Mouse (Mus musculus) MN1 (cell line): ENCODE data around the gene Rnf24.
A peak's percentile ranks its signal among the peaks of the same experiment; 100 is the strongest.
"Not testable (repeated sequence)": the region's sequence is repeated elsewhere in the genome, so short reads cannot be mapped to it uniquely, and the experiment has no call there.

Experiments used
- DNase-seq: peaks from one replicate; pipeline ENCODE4 v3.0.0-alpha.2; 2016; ENCODE audit warnings: low spot score

Rnf24 gene

DNA sequence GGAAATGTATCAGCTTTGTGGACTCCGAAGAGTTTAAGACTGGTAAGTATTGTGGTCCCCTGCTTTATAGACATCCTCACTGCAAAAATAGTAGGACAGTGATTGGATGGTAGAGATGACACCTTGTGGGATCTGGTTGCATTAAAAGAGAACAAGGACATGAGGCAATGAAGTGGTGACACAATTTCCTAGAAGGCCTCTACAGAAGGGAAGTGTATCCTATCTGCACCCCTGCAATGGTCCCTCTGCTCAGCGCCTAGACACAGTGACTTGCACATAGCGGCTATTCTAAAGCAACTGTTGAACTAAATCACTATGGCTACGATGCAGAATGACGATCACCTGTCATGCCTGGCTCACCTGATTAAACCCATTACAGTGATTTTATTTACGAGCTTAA, 15.1 kb downstream of the Rnf24 start:
- DNase-seq = no peak

GRCm38 (mm10) chr2:131330548-131330947, 22.1 kb downstream of the Rnf24 start:
- DNase-seq = no peak

- no peak for DNase-seq
Measured at GRCm38 (mm10) chr2:131328981-131329380, 23.7 kb downstream of the Rnf24 start.

DNA sequence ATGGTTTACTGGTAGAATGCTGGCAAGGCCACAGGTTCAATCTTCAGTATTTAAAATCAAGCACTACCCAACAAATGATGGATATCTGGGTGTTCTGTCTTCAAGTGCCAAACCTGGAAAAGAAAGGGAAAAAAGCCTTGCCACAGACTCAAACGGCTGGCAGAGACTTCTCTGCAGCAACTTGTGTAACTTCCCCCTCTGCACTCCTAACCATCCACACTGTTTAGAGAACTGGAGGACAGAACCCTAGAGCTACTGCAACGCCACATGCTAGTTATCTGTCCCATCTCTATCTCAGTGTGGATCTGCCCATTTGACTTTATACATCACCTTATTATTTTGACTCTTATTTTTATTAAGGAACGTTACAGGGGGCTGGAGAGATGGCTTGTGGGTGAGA, 26.6 kb downstream of the Rnf24 start:
- DNase-seq = no peak

- DNase-seq = no peak
Measured at GRCm38 (mm10) chr2:131323675-131324074, 29.0 kb downstream of the Rnf24 start.

DNA sequence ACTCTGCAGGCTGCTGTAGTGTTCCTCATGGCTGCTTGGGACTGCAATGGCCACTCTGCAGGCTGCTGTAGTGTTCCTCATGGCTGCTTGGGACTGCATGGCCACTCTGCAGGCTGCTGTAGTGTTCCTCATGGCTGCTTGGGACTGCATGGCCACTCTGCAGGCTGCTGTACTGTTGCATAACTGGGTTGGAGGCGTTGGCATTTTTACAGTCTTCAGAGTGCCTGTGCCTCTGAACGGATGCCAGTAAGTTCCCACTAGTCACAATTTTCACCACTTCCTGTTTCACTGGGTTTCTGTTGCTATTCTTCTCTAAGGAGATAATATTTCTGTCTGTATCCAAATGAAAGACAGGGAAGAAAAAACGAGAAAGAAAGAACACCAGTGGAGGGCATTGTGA, 31.5 kb downstream of the Rnf24 start:
- not testable (repeated sequence) for DNase-seq

DNA sequence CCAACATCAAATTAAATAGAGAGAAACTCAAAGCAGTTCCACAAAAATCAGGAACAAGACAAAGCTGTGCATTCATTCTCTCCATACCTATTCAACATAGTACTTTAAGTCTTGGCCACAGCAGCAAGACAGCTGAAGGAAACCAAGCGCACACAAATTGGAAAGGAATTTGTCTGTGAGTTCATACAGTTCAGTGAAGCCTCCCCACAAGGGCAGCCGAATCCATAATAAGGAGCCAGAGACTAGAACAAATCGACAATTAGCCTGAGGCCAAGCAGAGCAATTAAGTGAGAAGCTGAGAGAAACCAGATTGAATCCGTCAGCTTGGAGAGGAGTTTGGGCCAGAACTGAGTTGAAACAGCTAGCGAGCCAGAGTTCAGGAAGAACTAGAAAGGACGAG, 33.3 kb downstream of the Rnf24 start:
- no peak for DNase-seq

DNA sequence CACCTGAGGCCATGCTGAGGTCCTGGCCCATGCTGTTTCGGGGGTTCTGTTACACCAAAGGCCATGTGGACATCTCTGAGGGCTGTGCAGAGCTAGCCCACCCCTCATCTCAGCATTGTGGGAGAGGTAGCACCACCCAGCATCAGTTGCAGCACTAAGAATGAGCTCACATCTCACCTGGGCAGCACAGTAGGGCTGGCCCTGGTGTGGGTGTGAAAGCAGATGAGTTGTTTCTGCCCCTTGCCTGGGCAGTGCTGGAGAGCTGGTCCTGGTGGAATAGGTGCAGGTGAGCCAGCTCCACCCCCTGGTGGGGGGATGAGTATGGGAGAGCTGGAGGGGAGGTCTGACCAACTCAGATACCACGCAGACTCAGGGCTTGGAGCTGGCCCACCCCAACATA, 36.5 kb downstream of the Rnf24 start:
- no peak for DNase-seq

DNA sequence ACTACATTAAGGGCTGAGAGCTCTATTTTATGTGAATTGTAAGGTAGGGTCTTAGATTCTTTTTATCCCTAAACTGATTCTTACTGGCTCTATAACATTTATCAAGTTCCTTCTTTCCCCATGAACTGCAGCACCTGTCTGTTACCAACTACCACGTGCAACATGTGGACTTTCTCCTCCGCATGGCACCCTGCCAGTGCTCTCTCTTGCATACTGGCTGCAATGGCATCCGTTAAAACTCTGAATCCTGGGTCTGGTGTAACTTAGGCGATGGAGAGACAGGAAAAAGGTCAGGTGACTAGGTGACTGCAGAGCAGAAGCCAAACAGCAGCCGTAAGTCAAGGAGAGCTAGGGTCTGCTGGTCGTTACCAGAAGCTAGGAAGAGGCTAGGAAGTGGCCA, 43.4 kb downstream of the Rnf24 start:
- DNase-seq = no peak

DNA sequence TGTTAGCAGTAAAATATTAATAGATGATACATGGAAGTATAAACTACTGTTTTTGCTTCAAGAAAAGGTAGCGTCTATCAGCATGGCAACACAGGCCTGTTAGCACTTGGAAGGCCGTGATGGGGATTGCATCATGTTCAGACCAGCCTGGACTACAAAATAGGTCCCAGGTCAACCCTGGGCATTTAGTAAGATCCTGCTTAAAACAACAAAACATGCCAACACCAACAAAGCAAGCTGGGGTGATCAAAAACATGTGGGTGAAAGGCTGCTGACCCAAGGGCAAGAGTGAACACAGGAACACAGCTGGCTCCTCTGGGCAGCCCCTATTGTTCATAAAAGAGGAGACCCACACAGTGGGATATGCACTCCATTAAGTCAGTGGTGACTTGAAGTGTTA, 44.9 kb downstream of the Rnf24 start:
- DNase-seq = no peak

GRCm38 (mm10) chr2:131307391-131307790, 45.3 kb downstream of the Rnf24 start:
- DNase-seq = no peak

GRCm38 (mm10) chr2:131305226-131305625, 47.5 kb downstream of the Rnf24 start:
- DNase-seq = peak; percentile 57

DNA sequence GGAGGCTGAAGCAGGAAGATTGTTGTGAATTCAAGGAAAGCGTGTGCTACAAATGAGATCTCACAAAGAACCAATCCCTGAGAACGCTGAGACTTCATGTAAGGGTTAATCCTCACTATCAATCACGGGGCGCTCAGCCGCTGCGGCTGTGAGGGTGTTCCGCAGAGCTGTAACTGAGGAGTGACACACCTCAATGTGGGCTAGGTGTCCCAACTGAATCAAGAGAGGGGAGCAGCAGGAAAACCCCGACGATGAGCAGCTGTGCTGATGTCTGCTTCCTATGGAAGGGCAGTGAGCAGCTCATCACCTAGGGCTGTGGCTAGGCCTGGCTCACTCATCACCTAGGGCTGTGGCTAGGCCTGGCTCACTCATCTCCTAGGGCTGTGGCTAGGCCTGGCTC, 48.2 kb downstream of the Rnf24 start:
- DNase-seq = no peak

DNA sequence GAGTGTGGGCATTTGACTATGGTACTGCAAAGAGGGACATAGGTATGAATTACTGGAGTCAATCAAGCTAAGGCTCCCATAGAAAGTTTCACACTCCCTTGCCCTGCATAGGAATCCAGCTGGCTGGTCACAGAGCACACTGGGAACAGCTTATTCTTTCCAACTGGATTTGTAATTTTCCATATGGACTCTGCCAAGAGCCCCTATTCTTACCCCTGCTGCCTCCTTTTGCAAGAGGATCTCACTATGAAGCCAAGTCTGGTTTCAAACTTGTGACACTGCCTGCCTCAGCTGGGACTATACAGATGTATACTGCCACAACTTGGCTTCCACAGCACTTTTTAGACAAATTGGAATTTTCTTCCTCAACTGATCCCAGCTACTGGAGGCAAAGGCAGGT, 51.1 kb downstream of the Rnf24 start:
- no peak for DNase-seq

DNA sequence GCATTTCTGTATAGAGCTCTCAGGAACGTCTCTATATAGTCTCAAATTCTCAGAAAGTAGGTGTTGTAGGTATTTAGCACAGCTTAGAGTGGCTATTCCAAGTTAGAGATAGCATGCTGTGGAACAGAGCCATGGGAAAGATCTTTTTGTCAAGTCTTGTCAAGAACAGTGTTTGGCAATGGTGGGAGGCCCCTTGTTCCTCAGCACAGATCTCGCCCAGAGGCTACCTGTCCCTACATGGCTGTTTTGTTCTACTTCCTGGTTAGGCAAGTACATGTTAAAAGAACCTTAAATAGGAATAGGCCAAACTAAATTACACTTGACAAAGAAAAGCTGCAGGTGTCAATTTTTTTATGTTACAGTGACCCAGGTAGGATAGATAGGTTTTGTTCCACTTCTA, 52.2 kb downstream of the Rnf24 start:
- DNase-seq = no peak

DNA sequence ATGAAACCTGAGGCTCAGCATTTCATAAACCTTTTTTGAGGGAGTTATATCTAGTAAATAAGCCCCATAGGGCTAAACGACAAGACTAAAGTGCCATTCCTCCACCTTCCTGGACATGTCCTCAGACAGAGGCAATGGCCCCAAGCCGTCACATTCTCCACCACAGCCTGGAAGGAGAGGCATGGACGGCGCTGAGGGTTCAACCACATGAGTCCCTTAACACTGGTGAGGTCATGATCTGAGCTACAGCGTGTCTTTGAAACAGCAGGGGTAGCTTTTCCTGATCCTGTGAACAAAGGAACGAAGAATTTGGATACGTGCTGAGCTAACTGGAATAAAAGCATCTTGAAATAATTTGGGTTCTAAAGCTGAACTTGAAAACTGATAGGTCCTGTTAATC, 54.0 kb downstream of the Rnf24 start:
- DNase-seq = not testable (repeated sequence)

- DNase-seq = no peak
Measured at GRCm38 (mm10) chr2:131296746-131297261, 55.9 kb downstream of the Rnf24 start.

- DNase-seq = peak; percentile 12
Measured at GRCm38 (mm10) chr2:131290669-131291068, 62.0 kb downstream of the Rnf24 start.

DNA sequence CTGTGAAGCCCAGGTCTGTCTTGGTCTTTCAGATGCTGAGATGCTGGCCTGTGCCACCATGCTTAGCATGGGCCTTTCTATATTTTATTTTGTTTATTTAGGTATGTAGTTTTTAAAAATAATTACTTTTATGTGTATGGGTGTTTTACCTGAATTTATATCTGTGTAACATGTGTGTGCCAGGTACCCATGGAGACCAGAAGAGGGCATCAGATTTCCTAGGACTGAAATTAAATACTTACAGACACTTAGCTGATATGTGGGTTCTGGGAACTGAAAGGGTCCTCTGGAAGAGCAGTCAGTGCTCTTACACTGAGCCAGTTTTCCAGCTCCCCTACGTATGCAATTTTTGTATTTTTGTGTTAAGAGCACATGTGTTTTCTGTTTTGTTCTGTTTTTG, 66.4 kb downstream of the Rnf24 start:
- no peak for DNase-seq

DNA sequence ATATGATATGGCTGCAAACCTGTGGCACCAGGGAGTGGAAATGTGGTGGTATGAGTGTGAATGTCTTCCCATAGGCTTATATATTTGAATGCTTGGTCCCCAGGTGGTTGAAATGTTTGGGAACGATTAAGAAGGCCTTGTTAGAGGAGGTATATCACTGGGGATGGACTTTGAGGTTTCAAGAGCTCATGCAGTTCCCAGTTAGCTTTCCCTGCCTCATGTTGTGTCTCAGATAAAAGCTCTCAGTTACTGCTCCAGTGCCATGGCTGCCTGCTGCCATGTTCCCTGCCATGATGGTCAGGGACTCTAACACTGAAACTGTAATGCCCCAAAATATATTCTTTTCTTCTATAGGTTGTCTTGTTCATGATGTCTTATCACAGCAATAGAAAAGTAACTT, 71.1 kb downstream of the Rnf24 start:
- DNase-seq = no peak

DNA sequence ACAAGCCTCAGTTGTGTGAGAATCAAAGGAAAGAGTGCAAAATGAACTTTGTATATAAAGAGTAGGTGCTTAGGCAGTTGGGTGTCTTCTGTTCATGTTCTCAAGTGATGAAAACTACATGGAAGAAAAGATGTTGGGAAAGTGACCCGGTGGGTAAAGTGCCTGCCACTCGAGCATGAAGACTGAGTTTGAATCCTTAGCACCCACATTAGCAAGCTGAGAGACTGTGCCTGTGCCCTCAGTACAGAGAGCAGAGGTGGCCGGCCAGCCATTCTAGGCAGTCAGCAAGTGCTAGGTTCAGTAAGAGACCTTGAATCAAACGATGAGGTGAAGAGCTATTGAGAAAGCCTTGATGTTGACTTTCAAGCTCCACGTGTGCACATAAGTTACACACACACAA, 76.0 kb downstream of the Rnf24 start:
- DNase-seq = no peak

DNA sequence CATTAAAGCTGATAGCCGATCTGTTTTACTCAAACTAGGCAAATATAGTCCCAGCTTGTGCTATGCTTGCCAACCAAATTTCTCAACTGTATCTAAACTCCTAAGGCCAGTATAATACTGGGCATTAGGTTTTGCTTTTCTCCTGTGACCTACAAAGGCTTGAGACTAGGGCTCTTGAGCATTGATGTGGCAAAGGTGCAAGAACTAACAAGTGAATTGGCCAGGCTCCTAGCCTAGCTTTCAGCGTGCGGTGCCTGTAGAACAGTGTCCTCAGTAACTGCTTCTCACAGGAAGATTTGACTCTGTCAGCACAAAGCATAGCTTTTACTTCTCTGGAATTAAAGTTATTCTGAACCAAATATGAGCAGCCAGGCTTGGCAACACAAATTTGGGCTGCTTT, 77.2 kb downstream of the Rnf24 start:
- DNase-seq = no peak

DNA sequence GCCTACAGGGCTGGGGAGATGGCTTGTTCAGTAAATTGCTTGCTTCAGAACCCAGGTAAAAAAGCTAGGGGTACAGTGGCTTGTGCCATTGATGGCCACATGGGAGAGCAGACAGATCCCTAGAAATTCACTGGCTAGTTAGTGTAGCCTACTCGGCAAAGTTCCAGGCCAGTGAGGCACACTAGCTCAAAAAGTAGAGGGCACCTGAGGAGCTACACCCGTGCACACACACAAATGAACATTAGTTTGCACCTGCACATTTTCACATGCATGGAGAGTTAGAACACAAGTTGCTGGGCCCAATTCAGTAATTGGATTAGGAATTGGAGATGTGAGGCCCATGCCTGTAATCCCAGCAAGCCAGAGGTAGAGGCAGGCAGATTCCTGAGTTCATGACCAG, 87.6 kb downstream of the Rnf24 start:
- no peak for DNase-seq

- no peak for DNase-seq
Measured at GRCm38 (mm10) chr2:131264027-131264426, 88.7 kb downstream of the Rnf24 start.
